Mouse (Mus musculus): ENCODE data around the gene Ptger4. TPM values are rescaled to one million over a fixed set of nuclear protein-coding genes. Genes with fewer than 3 reads are reported as not detected.
"Not testable (repeated sequence)": the region's sequence is repeated elsewhere in the genome, so short reads cannot be mapped to it uniquely, and the experiment has no call there.

Gene Ptger4
- polyA plus RNA-seq, 1 experiment from 2014 or later = 2.8 TPM

DNA sequence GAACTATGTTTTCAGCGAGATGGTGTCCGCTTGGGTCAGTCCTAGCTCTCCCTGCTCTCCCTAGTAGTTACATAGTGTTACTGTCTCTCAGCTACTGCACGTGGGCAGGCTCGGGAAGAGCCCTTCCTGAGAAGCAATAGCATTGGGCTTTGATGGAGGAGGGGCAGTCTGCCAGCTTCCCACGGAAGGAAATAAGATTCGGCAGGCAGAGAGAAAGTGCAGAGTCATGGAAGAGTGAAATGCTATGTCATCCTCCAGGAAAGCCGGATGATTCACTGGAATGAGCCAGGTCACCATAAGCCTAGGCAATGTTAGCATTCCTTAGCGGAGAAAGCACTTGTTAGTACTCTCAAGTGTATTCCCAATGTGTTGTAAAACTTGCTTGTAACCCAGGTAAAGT, 8.5 kb downstream of the Ptger4 start:
- H3K4me1 ChIP-seq (replicated peaks) = 0 out of 2 replicates have a peak, but pooled peaks cover 3% of the 10 kb centered on the region
- no peak overlapping the region for H3K27ac ChIP-seq
- peaks cover 15% of the 10 kb centered on the region for H3K27me3 ChIP-seq
- H3K4me3 ChIP-seq = no peak overlapping the region
- H3K9me3 ChIP-seq = no peaks in the 10 kb centered on the region
- no peak for ATAC-seq (ENCODE audit: low FRiP score)
- 51% methylated on average over 8 of the region's 8 CpGs for whole genome bisulfite sequencing
- H3K4me2 ChIP-seq = no peak overlapping the region
- H3K9ac ChIP-seq = peak overlapping the region; percentile 10; the same call in 1 of the 2 replicates
- H3K36me3 ChIP-seq = no peaks in the 10 kb centered on the region

GRCm38 (mm10) chr15:5234659-5235058, 9.3 kb downstream of the Ptger4 start:
- H3K27me3 ChIP-seq = 0 out of 2 replicates have a peak, but pooled peaks cover 7% of the 10 kb centered on the region
- H3K9me3 ChIP-seq = no peaks in the 10 kb centered on the region
- H3K4me3 ChIP-seq = no peak overlapping the region
- no peak overlapping the region for H3K27ac ChIP-seq
- no peaks in the 10 kb centered on the region for H3K36me3 ChIP-seq
- H3K4me1 ChIP-seq (replicated peaks) = 0 out of 2 replicates have a peak, but pooled peaks cover 3% of the 10 kb centered on the region
- WGBS = 90% methylated on average over 16 of the region's 16 CpGs
- ATAC-seq (ENCODE audit: low FRiP score) = no peak
- no peak overlapping the region for H3K9ac ChIP-seq
- no peak overlapping the region for H3K4me2 ChIP-seq

DNA sequence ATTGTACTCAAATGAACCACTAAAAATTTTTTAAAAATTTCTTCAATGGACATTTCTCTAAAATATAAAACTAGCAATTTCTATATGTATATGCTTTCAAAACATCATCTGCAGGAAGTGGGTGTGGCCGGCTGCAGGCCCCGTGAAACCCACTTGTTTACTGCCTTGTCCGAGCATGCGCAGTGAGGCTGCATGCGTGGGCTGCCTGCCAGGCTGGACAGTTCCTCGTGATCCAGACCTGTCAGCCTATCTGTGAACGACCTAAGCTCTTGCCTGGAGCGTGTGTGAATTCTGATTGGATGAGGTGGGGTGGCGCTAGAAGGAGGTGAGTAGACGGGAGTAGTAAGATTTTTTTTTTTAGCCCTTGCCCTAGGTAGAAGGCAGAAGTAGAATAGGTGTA, 13.2 kb downstream of the Ptger4 start:
- WGBS = 84% methylated on average over 10 of the region's 10 CpGs
- not testable (repeated sequence) for H3K27ac ChIP-seq; ATAC-seq (ENCODE audit: low FRiP score)

GRCm38 (mm10) chr15:5220491-5220890, 23.5 kb downstream of the Ptger4 start:
- Histone ChIP-seq H3K36me3 (peaks cover 14% of the 10 kb centered on the region), H3K4me1 (replicated peaks) (no peaks in the 10 kb centered on the region), H3K27me3 (no peaks in the 10 kb centered on the region), H3K4me2 (no peak overlapping the region), H3K9me3 (no peaks in the 10 kb centered on the region), H3K27ac (no peak overlapping the region), H3K4me3 (no peak overlapping the region), H3K9ac (no peak overlapping the region)
- no peak for ATAC-seq (ENCODE audit: low FRiP score)
- WGBS = 86% methylated on average over 6 of the region's 6 CpGs

More for the DNA sequence above, 13.2 kb downstream of the Ptger4 start:
- H3K9ac ChIP-seq; H3K36me3 ChIP-seq; H3K4me2 ChIP-seq; H3K9me3 ChIP-seq; H3K27me3 ChIP-seq; H3K4me3 ChIP-seq; H3K4me1 ChIP-seq (replicated peaks): not testable (repeated sequence)

GRCm38 (mm10) chr15:5209116-5209515, 34.9 kb downstream of the Ptger4 start:
- WGBS = 97% methylated on average over 3 of the region's 3 CpGs
- H3K27me3 ChIP-seq = no peaks in the 10 kb centered on the region
- ATAC-seq (ENCODE audit: low FRiP score) = no peak

GRCm38 (mm10) chr15:5205222-5205621, 38.8 kb downstream of the Ptger4 start:
- Histone ChIP-seq H3K36me3 (peaks cover 10% of the 10 kb centered on the region), H3K9ac (no peak overlapping the region), H3K4me1 (replicated peaks) (no peaks in the 10 kb centered on the region), H3K4me2 (no peak overlapping the region), H3K4me3 (no peak overlapping the region), H3K9me3 (no peaks in the 10 kb centered on the region), H3K27me3 (no peaks in the 10 kb centered on the region), H3K27ac (no peak overlapping the region)
- ATAC-seq (ENCODE audit: low FRiP score) = no peak
- WGBS = 96% methylated on average over 9 of the region's 9 CpGs

More at GRCm38 (mm10) chr15:5209116-5209515, 34.9 kb downstream of the Ptger4 start:
- H3K27ac ChIP-seq = no peak overlapping the region
- peaks cover 11% of the 10 kb centered on the region for H3K36me3 ChIP-seq
- H3K9me3 ChIP-seq = no peaks in the 10 kb centered on the region
- H3K4me3 ChIP-seq = no peak overlapping the region
- no peak overlapping the region for H3K4me2 ChIP-seq
- no peak overlapping the region for H3K9ac ChIP-seq
- no peaks in the 10 kb centered on the region for H3K4me1 ChIP-seq (replicated peaks)

- Histone ChIP-seq H3K36me3 (peaks cover 10% of the 10 kb centered on the region), H3K4me2 (no peak overlapping the region), H3K4me1 (replicated peaks) (no peaks in the 10 kb centered on the region), H3K27ac (no peak overlapping the region), H3K4me3 (no peak overlapping the region), H3K9me3 (no peaks in the 10 kb centered on the region), H3K27me3 (no peaks in the 10 kb centered on the region), H3K9ac (no peak overlapping the region)
- whole genome bisulfite sequencing = 75% methylated on average over 4 of the region's 4 CpGs
- no peak for ATAC-seq (ENCODE audit: low FRiP score)
Observed at GRCm38 (mm10) chr15:5196691-5197090, 47.3 kb downstream of the Ptger4 start.

DNA sequence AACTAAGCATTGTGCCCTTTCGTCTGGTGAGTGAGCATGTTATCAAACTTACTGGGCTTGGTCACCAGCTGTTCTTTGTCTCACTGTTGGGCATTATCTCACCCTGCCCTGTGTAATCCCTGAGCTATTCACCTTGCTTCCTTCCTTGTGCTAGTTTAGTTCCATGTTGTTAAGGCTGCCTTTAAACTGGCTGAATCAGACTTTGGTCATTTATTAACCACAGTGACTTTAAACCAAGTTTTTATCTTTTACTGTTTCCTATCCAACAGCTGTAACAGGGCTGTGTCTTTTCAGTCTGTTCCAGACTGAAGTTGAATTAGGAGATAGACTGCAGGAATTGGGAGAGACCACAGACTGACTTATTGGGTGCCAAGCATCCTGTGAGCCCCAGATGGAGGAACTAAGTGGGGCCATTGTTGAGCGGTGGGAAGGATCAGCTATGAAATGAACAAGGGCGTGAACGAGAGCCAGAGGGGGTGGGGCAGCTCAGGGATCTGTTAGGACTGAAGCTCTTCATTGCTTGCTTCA, 47.9 kb downstream of the Ptger4 start:
- Histone ChIP-seq H3K9me3 (no peaks in the 10 kb centered on the region), H3K4me3 (no peak overlapping the region), H3K27me3 (no peaks in the 10 kb centered on the region), H3K27ac (no peak overlapping the region), H3K4me1 (replicated peaks) (no peaks in the 10 kb centered on the region), H3K36me3 (peaks cover 11% of the 10 kb centered on the region), H3K9ac (no peak overlapping the region), H3K4me2 (no peak overlapping the region)
- no peak for ATAC-seq (ENCODE audit: low FRiP score)
- WGBS = 71% methylated on average over 4 of the region's 4 CpGs

GRCm38 (mm10) chr15:5194931-5195330, 49.1 kb downstream of the Ptger4 start:
- H3K4me3 ChIP-seq = no peak overlapping the region
- ATAC-seq (ENCODE audit: low FRiP score) = no peak
- H3K9me3 ChIP-seq = no peaks in the 10 kb centered on the region
- H3K27ac ChIP-seq = no peak overlapping the region
- H3K36me3 ChIP-seq = peaks cover 16% of the 10 kb centered on the region
- H3K27me3 ChIP-seq = no peaks in the 10 kb centered on the region
- no peaks in the 10 kb centered on the region for H3K4me1 ChIP-seq (replicated peaks)
- H3K9ac ChIP-seq = no peak overlapping the region
- 89% methylated on average over 9 of the region's 9 CpGs for WGBS
- H3K4me2 ChIP-seq = no peak overlapping the region

- ATAC-seq (ENCODE audit: low FRiP score) = no peak
- Histone ChIP-seq H3K4me2 (no peak overlapping the region), H3K27ac (no peak overlapping the region), H3K4me1 (replicated peaks) (0 out of 2 replicates have a peak, but pooled peaks cover 2% of the 10 kb centered on the region), H3K9ac (no peak overlapping the region), H3K36me3 (peaks cover 20% of the 10 kb centered on the region), H3K9me3 (no peaks in the 10 kb centered on the region), H3K4me3 (no peak overlapping the region), H3K27me3 (no peaks in the 10 kb centered on the region)
- 94% methylated on average over 6 of the region's 6 CpGs for WGBS
Observed at GRCm38 (mm10) chr15:5194446-5194845, 49.5 kb downstream of the Ptger4 start.

DNA sequence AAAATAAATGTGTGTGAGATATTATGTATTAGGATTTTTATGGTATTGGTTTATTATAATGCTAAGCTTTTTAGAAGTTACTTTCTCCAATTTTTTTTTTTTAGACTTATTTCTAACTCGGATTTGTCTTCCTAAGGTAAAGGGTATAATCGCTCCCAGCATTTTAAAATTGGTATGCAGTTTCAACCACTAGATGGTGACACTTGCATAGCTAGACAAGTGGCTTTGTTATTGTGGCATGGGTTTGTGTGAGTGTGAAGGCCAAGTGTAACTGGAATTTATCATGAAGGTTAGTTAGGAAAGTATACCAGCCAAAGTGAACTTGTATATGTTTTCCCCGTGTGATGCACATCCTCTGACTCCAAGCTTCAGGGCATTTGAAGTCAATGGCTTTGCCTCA, 50.2 kb downstream of the Ptger4 start:
- 91% methylated on average over 3 of the region's 3 CpGs for WGBS
- no peaks in the 10 kb centered on the region for H3K9me3 ChIP-seq
- H3K9ac ChIP-seq = no peak overlapping the region
- H3K36me3 ChIP-seq = peaks cover 21% of the 10 kb centered on the region
- H3K4me1 ChIP-seq (replicated peaks) = 0 out of 2 replicates have a peak, but pooled peaks cover 5% of the 10 kb centered on the region
- H3K27me3 ChIP-seq = no peaks in the 10 kb centered on the region
- ATAC-seq (ENCODE audit: low FRiP score) = peak; percentile 48; the same call in 1 of the 2 replicates
- H3K27ac ChIP-seq = no peak overlapping the region
- no peak overlapping the region for H3K4me3 ChIP-seq
- no peak overlapping the region for H3K4me2 ChIP-seq

DNA sequence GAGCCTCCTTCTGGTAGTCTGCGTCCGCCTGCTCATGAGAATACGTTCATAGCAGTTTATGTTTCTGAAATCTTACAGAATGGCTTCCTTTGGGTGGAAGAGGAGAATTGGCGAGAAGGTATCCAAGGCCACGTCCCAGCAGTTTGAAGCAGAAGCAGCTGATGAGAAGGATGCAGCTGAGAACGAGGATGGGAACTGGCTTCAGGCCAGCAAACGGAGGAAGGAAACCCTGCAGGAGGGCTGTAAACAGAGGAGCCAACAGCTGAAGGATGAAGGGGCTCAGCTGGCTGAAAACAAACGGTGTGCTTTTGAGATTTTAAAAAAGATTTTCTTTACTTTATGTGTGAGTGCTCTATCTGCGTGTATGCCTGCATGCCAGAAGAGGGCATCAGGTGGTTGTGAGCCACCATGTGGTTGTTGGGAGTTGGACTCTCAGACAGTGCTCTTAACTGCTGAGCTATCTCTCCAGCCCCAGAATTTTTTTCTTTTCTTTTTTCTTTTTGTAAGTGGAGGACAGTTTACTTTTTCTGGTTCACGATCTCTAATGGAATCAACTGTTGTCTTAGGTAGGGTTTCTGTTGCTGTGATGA, 54.4 kb downstream of the Ptger4 start:
- H3K9me3 ChIP-seq = no peaks in the 10 kb centered on the region
- no peak overlapping the region for H3K4me2 ChIP-seq
- no peak for ATAC-seq (ENCODE audit: low FRiP score)
- peaks cover 21% of the 10 kb centered on the region for H3K36me3 ChIP-seq
- 71% methylated on average over 10 of the region's 10 CpGs for WGBS
- peaks cover 22% of the 10 kb centered on the region for H3K4me1 ChIP-seq (replicated peaks)
- no peak overlapping the region for H3K27ac ChIP-seq
- H3K27me3 ChIP-seq = no peaks in the 10 kb centered on the region
- H3K9ac ChIP-seq = no peak overlapping the region
- no peak overlapping the region for H3K4me3 ChIP-seq

- H3K4me1 ChIP-seq (replicated peaks) = peaks cover 27% of the 10 kb centered on the region
- no peak for ATAC-seq (ENCODE audit: low FRiP score)
- H3K9ac ChIP-seq = no peak overlapping the region
- WGBS = 88% methylated on average over 1 of the region's 1 CpGs
- no peaks in the 10 kb centered on the region for H3K9me3 ChIP-seq
- H3K4me3 ChIP-seq = no peak overlapping the region
- no peak overlapping the region for H3K27ac ChIP-seq
- no peak overlapping the region for H3K4me2 ChIP-seq
- H3K27me3 ChIP-seq = no peaks in the 10 kb centered on the region
- H3K36me3 ChIP-seq = peaks cover 21% of the 10 kb centered on the region
Observed at GRCm38 (mm10) chr15:5188029-5188428, 56.0 kb downstream of the Ptger4 start.

All from hindbrain, embryonic 13.5 days (tissue).